Mouse (Mus musculus) hindbrain, embryonic 13.5 days (tissue): ENCODE measurements at regions not wholly inside any gene's neighbourhood (a gene's known extent, or its start where the extent isn't known, plus 50 kb on each side); places are given as distances from the start of the nearest gene placed in this dataset.

Experiments used
- ATAC-seq: fragments of 200-750 bp; cut with Nextera tagmentation; 2 replicates; pipeline ENCODE4 v1.8.0; 2017; ENCODE audit warnings: moderate TSS enrichment; ENCODE audit not compliant: low FRiP score
- H3K27ac ChIP-seq: fragments of 300-500 bp; sonication (generic); 2 replicates; pipeline ENCODE4 v1.5.1; 2015; ENCODE audit warnings: inconsistent platforms, mild to moderate bottlenecking, moderate library complexity
- H3K27me3 ChIP-seq: fragments of 300-500 bp; sonication (generic); 2 replicates; pipeline ENCODE4 v1.6.1; 2015; ENCODE audit warnings: mild to moderate bottlenecking, inconsistent platforms
- H3K36me3 ChIP-seq: fragments of 300-500 bp; sonication (generic); 2 replicates; pipeline ENCODE4 v1.6.1; 2015; ENCODE audit warnings: mild to moderate bottlenecking, inconsistent platforms
- H3K4me1 ChIP-seq: fragments of 300-500 bp; sonication (generic); replicated peaks from 2 replicates; pipeline ENCODE4 v1.6.1; 2015; ENCODE audit warnings: inconsistent platforms
- H3K4me2 ChIP-seq: fragments of 300-500 bp; sonication (generic); 2 replicates; pipeline ENCODE4 v1.6.1; 2015; ENCODE audit warnings: inconsistent platforms, mild to moderate bottlenecking, moderate library complexity
- H3K4me3 ChIP-seq: fragments of 300-500 bp; sonication (generic); 2 replicates; pipeline ENCODE4 v1.5.1; 2015; ENCODE audit warnings: mild to moderate bottlenecking, inconsistent platforms
- H3K9ac ChIP-seq: fragments of 300-500 bp; sonication (generic); 2 replicates; pipeline ENCODE4 v1.6.1; 2015; ENCODE audit warnings: mild to moderate bottlenecking, inconsistent platforms
- H3K9me3 ChIP-seq: fragments of 300-500 bp; sonication (generic); 2 replicates; pipeline ENCODE4 v1.6.1; 2016; ENCODE audit warnings: inconsistent platforms
- WGBS: fragments of 180-500 bp; shearing (Covaris S2); methylation state at CpG from one replicate; pipeline ENCODE4 v1.1.7; 2015; 5-methylcytosine and 5-hydroxymethylcytosine counted together

- H3K36me3 ChIP-seq = no peaks in the 10 kb centered on the region
Measured at GRCm38 (mm10) chr16:91970461-91970860, 87.6 kb upstream of the Mrps6 start.

DNA sequence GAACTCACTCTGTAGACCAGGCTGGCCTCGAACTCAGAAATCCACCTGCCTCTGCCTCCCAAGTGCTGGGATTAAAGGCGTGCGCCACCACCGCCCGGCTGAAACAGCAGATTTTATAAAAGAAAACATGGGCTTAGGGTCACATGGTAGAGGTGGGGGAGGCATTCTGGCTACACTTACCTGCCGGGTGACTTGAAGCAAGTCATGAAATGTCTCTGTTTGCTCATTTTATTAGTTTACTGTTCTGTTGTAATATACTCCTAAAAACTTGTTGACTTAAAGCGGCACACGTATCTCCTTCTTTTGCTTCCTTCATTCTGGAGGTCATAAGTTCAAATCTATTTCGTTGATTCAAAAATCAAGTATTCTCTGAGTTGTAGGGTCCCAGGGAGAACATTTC, 84.9 kb upstream of the Mrps6 start:
- H3K4me2 ChIP-seq = no peak overlapping the region
- no peak for ATAC-seq
- 0 out of 2 replicates have a peak, but pooled peaks cover 4% of the 10 kb centered on the region for H3K27me3 ChIP-seq
- H3K9ac ChIP-seq = no peak overlapping the region
- no peak overlapping the region for H3K27ac ChIP-seq
- 95% methylated on average over 9 of the region's 9 CpGs for WGBS
- no peak overlapping the region for H3K4me3 ChIP-seq
- no peaks in the 10 kb centered on the region for H3K4me1 ChIP-seq
- no peaks in the 10 kb centered on the region for H3K9me3 ChIP-seq
- H3K36me3 ChIP-seq = no peaks in the 10 kb centered on the region

More at GRCm38 (mm10) chr16:91970461-91970860, 87.6 kb upstream of the Mrps6 start:
- Histone ChIP-seq H3K4me1 (peaks cover 6% of the 10 kb centered on the region), H3K4me3 (no peak overlapping the region), H3K9me3 (no peaks in the 10 kb centered on the region), H3K4me2 (no peak overlapping the region), H3K27ac (no peak overlapping the region), H3K27me3 (0 out of 2 replicates have a peak, but pooled peaks cover 4% of the 10 kb centered on the region), H3K9ac (no peak overlapping the region)
- ATAC-seq = no peak
- WGBS = 91% methylated on average over 4 of the region's 4 CpGs

DNA sequence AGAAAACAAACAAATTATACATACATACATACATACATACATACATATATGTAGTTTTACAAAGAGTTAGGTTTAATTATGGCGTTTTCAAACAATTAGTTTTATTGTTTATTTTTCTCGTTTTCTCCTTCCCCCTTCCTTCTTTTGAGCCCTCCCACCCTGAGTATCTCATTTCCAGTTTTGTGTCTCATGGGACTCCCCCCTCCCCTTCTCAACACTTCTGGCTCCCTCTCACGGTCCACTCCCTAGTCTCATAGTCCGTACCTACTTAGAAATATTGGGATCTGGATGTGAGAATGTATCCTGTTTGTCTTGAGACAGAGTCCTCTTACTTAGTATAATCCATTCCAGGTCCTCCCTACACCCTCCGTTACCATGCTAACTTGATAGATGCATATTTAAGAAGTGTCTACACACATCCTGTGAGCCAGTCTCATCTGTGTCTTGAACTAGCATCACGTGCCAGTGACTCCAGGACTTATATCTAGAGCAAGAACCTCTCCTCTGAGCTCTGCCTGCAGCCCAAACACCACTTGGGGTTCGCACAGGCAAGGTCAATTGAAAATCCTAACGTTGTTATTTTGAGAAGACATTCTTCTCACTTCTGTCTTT, 81.8 kb upstream of the Mrps6 start:
- H3K4me2 ChIP-seq = no peak overlapping the region
- no peak overlapping the region for H3K9ac ChIP-seq
- H3K9me3 ChIP-seq = no peaks in the 10 kb centered on the region
- no peak for ATAC-seq
- H3K4me1 ChIP-seq = peaks cover 5% of the 10 kb centered on the region
- no peak overlapping the region for H3K4me3 ChIP-seq
- H3K36me3 ChIP-seq = no peaks in the 10 kb centered on the region
- WGBS = 79% methylated on average over 8 of the region's 8 CpGs
- H3K27ac ChIP-seq = no peak overlapping the region
- H3K27me3 ChIP-seq = no peaks in the 10 kb centered on the region

DNA sequence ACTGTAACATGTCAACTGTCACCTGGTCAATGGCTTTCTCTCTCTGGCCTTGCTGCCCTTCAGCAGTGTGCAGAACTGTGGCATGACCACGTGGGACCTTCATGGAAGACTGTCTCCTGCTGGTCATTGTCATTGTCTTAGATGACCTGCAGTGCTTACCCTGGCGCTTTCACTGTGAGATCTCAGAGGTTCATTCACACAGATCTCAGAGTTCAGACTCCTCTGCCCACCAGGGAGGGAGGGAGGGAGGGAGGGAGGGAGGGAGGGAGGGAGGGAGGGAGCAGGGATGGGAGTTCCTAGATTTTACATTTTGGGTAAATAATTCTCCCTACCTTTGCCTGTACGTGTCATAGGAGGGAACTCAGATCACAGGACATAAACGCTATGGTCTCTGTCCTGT, 79.6 kb upstream of the Mrps6 start:
- Histone ChIP-seq H3K9ac (no peak overlapping the region), H3K4me2 (no peak overlapping the region), H3K9me3 (no peaks in the 10 kb centered on the region), H3K4me1 (peaks cover 5% of the 10 kb centered on the region), H3K4me3 (no peak overlapping the region), H3K36me3 (no peaks in the 10 kb centered on the region), H3K27ac (no peak overlapping the region), H3K27me3 (no peaks in the 10 kb centered on the region)
- 26% methylated on average over 4 of the region's 4 CpGs for WGBS
- ATAC-seq = no peak

DNA sequence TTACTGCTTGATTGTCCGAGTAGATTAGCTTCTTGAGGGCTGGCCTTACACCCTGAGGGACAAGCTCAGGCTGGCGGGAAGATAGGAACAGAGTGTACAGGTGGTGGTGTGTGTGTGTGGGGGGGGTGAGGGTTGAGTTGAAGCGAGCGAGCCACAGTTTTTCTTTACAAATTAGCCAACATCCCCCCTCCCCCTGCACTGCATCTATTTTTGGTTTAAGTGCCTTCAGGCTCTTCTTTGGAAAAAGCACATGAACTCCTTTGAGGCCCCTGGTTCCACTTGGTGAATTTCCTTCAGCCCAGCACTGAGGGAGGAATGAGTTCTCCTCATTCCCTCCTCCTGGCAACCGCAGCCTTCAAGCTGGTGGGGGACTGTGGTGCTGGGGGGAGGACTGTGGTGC, 79.2 kb upstream of the Mrps6 start:
- H3K4me3 ChIP-seq = no peak overlapping the region
- H3K9ac ChIP-seq = no peak overlapping the region
- H3K9me3 ChIP-seq = no peaks in the 10 kb centered on the region
- H3K4me1 ChIP-seq = peaks cover 5% of the 10 kb centered on the region
- H3K27me3 ChIP-seq = no peaks in the 10 kb centered on the region
- H3K36me3 ChIP-seq = no peaks in the 10 kb centered on the region
- no peak overlapping the region for H3K27ac ChIP-seq
- 0 out of 2 replicates have a peak, but pooled peaks have one; percentile 36 for ATAC-seq
- 33% methylated on average over 5 of the region's 5 CpGs for WGBS
- H3K4me2 ChIP-seq = no peak overlapping the region

- H3K27ac ChIP-seq = no peak overlapping the region
- no peaks in the 10 kb centered on the region for H3K9me3 ChIP-seq
- H3K4me2 ChIP-seq = no peak overlapping the region
- WGBS = 73% methylated on average over 6 of the region's 6 CpGs
- H3K4me3 ChIP-seq = no peak overlapping the region
- no peaks in the 10 kb centered on the region for H3K36me3 ChIP-seq
- no peak for ATAC-seq
- H3K27me3 ChIP-seq = no peaks in the 10 kb centered on the region
- no peak overlapping the region for H3K9ac ChIP-seq
- peaks cover 5% of the 10 kb centered on the region for H3K4me1 ChIP-seq
Measured at GRCm38 (mm10) chr16:91980482-91980881, 77.6 kb upstream of the Mrps6 start.

DNA sequence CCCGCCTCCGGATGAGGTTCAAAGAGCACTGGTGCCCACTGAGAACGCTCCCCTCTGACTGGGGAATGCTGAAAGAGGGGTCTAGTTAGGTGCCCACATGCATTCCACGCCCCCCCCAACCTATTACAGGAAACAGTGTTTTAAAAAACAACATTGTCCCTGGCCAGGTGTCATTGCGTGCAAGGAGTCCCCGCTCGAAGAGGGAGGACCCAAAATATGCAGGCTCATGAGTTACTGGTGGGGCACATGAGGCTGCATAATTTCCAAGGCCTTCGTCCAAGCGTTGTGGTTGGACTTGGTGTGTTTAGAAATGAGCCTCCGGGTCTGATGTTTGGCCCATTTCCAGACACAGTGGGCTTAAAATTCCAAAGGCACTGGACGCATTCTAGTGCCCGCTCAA, 72.9 kb upstream of the Mrps6 start:
- WGBS = 89% methylated on average over 12 of the region's 12 CpGs
- Histone ChIP-seq H3K27me3 (no peaks in the 10 kb centered on the region), H3K9me3 (no peaks in the 10 kb centered on the region), H3K4me1 (no peaks in the 10 kb centered on the region), H3K36me3 (no peaks in the 10 kb centered on the region), H3K9ac (no peak overlapping the region), H3K4me3 (no peak overlapping the region), H3K27ac (no peak overlapping the region), H3K4me2 (no peak overlapping the region)
- no peak for ATAC-seq

- H3K9me3 ChIP-seq = no peaks in the 10 kb centered on the region
- no peaks in the 10 kb centered on the region for H3K36me3 ChIP-seq
- 92% methylated on average over 4 of the region's 4 CpGs for WGBS
- no peak overlapping the region for H3K4me3 ChIP-seq
- no peak overlapping the region for H3K27ac ChIP-seq
- H3K9ac ChIP-seq = no peak overlapping the region
- H3K4me2 ChIP-seq = no peak overlapping the region
- H3K4me1 ChIP-seq = no peaks in the 10 kb centered on the region
- no peak for ATAC-seq
- H3K27me3 ChIP-seq = no peaks in the 10 kb centered on the region
Measured at GRCm38 (mm10) chr16:91989332-91989731, 68.7 kb upstream of the Mrps6 start.

GRCm38 (mm10) chr16:91995459-91996190, 62.4 kb upstream of the Mrps6 start:
- Histone ChIP-seq H3K9ac (peak overlapping the region; percentile 58), H3K27me3 (no peaks in the 10 kb centered on the region), H3K27ac (peak overlapping the region; percentile 65), H3K4me2 (peak overlapping the region; percentile 41), H3K36me3 (no peaks in the 10 kb centered on the region), H3K4me3 (peak overlapping the region; percentile 8; the same call in 1 of the 2 replicates), H3K9me3 (no peaks in the 10 kb centered on the region), H3K4me1 (peaks cover 14% of the 10 kb centered on the region)
- ATAC-seq = peak; percentile 73
- WGBS = 19% methylated on average over 13 of the region's 13 CpGs

- Histone ChIP-seq H3K9me3 (no peaks in the 10 kb centered on the region), H3K4me3 (no peak overlapping the region), H3K27ac (no peak overlapping the region), H3K4me2 (no peak overlapping the region), H3K4me1 (no peaks in the 10 kb centered on the region), H3K9ac (no peak overlapping the region), H3K27me3 (no peaks in the 10 kb centered on the region), H3K36me3 (no peaks in the 10 kb centered on the region)
- WGBS = 92% methylated on average over 5 of the region's 5 CpGs
- no peak for ATAC-seq
Measured at GRCm38 (mm10) chr16:92007351-92007750, 50.7 kb upstream of the Mrps6 start.
